Mouse (Mus musculus) hindlimb bud, embryonic 11.5 days (tissue): Measurements from ENCODE around the gene Arap2.
"Not testable (repeated sequence)": the region's sequence is repeated elsewhere in the genome, so short reads cannot be mapped to it uniquely, and the experiment has no call there.

ENCODE experiments used
- DNase-seq: peaks from one replicate; pipeline ENCODE4 v3.0.0-alpha.2; 2012; ENCODE audit warnings: low read depth, low spot score; ENCODE audit errors: extremely low spot score

Arap2 gene

DNA sequence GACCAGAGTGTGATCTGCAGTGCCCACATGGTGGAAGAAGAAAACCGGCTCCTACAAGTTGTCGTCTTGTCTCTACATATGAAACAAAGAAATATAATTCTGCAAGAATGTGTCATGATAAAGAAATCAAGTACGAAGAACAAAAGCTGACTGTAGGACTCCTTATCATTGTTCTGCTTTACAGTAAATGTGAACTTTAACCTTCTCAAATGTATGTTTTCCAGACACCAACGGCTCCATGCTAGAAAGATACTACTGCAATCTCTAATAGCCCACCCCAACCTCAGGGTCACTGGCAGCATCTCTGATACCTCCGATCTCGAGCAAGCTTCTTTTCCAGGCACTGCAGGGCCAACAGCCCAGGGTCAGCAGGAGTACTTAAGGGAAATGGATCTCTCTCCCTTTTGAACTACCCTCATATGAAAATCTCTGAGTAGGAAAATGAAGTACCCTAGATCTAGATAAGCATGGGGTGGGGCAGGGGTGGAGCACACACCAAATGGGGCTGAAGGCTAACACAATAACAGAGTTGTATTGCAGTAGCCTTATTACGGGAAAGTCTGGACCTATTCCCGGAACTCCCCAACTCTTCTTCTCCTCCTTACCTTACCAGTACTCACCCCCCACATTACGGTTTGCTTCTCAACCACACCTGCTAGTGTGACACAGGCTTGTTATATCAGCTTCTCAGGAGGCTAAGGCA, 22.6 kb downstream of the Arap2 start:
- DNase-seq: no peak

GRCm38 (mm10) chr5:62739451-62740415, 26.2 kb downstream of the Arap2 start:
- no peak for DNase-seq

- DNase-seq: not testable (repeated sequence)
These were observed 35.4 kb downstream of the Arap2 start for GRCm38 (mm10) chr5:62730573-62730972.

DNA sequence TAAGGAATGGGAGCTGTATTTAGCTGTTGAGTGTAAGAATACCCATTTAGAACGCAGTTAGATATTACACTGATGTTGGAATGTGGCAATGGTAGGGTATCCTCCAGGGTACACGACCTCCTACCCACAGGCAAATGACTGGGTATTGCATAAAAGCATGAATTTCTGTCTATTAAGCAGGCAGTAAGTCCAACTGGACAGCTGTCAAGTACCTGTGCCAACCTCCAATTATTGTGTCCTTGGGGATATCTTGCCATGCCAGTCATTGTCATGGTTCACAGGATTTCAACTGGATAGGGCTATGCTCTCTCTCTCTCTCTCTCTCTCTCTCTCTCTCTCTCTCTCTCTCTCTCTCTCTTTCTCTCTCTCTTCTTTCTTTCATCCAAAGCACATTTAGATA, 40.4 kb downstream of the Arap2 start:
- no peak for DNase-seq

GRCm38 (mm10) chr5:62723261-62724105, 42.5 kb downstream of the Arap2 start:
- DNase-seq: no peak

DNA sequence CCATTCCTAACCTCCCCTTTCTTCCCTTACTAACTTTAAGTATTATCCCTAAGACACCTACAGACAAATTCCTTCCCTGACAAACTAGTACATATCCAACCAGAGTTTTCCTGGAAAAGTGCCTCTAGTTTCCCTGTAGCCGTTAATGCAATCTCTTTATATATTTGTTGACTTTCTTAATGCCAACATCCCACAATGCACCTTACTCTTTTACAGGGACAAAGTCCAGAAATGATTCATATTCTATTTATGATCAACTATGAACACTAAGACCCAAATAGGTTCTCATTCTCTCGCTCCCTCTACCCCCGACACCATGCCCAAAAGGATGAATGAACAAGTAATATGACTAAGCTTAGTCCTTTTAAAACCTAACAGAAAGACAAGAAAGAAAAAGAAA, 49.5 kb downstream of the Arap2 start:
- DNase-seq: no peak

DNA sequence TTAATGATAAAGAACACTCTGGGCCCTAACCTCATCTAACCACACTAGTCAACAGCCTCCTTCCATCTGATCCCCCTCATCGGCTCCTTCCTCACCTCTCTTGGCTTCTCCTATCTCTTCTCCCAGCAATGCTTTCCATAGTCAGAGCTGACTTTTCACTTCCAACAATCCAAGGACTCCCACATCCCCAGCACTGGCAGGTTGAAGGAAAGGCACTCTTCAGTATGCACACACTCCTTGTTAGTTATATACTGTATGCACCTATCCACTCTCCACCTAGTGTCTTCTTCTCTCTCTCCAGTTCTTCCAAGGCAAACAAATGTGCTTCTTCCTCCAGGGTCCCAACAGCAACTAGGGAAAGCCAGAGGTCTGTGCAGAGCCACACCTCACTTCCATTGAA, 50.0 kb downstream of the Arap2 start:
- DNase-seq: no peak

DNA sequence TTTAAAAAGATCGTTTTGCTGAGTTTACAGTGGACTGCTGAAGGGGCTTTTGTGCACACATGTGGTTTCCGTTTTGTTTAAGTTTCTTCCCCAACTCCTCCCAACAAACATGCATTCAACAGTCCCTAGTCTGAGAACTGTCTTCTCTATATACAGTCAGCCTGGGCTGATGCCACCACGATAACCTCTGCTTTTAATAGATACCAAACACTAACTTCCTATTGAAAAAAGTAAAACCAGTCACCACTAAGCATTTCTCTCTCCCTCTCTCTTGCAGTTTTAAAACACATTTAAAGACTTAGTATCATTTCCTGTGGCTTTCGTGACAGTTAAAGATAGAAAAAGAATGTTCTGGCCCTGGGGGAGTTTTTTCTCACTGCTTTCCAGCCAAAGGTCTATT, 50.5 kb downstream of the Arap2 start:
- DNase-seq: no peak

GRCm38 (mm10) chr5:62710955-62711354, 55.0 kb downstream of the Arap2 start:
- DNase-seq: no peak

- DNase-seq: no peak
These were observed 59.1 kb downstream of the Arap2 start for GRCm38 (mm10) chr5:62706900-62707299.

- no peak for DNase-seq
These were observed 76.0 kb downstream of the Arap2 start for GRCm38 (mm10) chr5:62689965-62690364.

- DNase-seq: no peak
These were observed 82.2 kb downstream of the Arap2 start for GRCm38 (mm10) chr5:62683751-62684150.

GRCm38 (mm10) chr5:62683207-62683606, 82.8 kb downstream of the Arap2 start:
- DNase-seq: no peak

- no peak for DNase-seq
These were observed 88.6 kb downstream of the Arap2 start for GRCm38 (mm10) chr5:62677390-62677789.

DNA sequence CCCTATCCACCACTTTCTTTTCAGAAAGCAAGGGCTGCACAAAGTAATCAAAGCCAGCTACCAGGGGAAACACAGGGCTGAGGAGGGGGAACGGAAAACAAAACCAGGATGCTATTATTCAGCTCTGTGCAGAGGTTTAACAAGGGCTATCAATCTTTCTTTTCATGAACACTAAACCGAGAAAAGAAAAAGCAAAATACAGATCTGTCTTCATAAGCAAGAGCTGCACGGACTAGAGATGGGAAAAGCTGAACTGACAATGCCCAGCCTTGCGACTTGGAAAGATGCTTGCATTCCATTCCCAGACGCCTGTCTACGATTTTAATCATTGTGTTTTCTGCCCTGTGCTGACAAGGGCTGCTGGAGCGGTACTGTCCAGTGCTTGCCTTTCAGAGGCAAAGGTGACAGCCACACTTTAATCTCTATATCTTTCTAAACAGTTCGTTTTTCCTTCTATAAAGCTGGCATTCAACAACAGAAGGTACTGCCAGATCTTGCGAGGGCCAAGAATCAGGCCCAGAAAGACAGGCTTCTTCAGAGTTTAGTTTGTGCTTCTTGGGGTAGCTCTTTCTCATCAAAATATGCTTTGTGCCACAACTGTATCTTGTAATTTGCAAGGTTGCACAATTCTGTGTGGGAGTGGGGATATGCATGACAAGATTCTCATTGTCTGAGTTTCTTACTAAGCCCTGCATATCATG, 93.1 kb downstream of the Arap2 start:
- no peak for DNase-seq

DNA sequence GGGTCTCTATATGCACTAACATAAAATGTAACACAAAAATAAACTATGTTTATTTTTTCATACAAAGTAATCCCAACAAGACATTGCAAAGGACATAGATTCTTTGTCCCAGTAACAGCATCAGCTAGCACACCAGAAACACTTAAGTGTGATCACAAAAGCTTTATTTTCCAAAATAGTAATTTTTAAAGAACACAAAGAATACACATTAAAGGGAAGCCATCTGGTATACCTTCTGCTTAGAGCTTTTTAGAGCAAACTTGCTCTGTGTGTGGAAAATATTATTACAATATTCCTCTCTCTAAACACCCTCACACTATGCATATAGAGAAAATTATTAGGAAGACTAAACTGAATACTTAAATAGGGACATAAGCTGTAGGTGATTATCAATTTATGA, 100.6 kb downstream of the Arap2 start:
- no peak for DNase-seq

- DNase-seq: no peak
These were observed 101.1 kb downstream of the Arap2 start for GRCm38 (mm10) chr5:62664847-62665246.

- DNase-seq: no peak
These were observed 102.8 kb downstream of the Arap2 start for GRCm38 (mm10) chr5:62663206-62663605.

DNA sequence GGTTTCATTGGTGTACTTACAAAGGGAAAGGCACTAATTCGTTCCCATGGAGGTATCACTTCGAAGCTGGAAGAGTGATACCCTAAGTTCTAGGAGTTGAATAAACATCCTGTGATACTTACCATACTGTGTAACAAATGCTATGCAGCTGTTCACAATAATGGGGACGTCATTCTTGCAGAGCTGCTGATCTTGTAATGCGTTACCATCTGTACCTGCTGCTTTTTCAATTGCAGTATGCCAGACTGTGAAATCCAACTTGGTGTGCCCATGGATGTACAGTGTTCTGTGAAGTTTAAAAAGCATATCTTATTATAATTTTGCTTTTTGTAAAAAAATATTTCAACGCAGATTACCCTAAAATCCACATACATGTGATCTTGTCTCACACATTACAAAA, 112.0 kb downstream of the Arap2 start:
- DNase-seq: no peak

GRCm38 (mm10) chr5:62642330-62642729, 123.6 kb downstream of the Arap2 start:
- DNase-seq: no peak

GRCm38 (mm10) chr5:62640501-62640900, 125.5 kb downstream of the Arap2 start:
- no peak for DNase-seq
